ENCODE assay signal across 8 mouse cellular contexts in the genomic region with DNA sequence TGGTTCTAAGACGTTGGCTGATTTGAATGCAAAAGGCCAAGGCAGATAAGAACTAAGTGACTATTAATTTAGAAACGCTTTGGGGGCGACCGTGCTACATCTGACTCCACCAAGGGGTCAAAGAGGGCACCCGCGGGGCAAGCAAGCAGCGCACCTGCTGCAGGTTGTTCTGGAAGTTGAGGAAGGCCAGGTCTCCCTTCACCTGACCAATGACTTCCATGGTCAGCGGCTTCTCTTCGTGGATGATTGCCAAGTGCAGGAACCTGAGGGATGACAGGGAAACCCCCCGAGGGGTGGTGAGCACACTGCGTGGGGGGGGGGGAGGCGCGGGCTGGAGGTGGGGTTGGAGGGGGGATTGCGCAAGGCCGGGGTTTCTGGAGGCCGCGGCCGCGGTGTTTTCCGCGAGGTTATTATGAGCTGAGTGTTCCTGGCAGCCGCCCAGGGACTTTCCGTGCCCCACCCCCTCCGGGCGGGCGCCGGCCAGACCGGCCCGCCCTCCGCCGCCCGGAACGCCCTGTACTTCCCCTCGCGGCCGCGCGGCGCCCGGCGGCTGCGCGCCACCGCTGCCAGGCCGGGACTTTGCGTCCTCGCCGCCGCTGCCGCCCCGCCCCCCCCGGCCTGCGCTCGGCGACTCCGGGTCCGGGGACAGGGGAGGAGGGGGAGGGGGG. TPM values are rescaled to one million over a fixed set of nuclear protein-coding genes. Genes with fewer than 3 reads are reported as not detected.
DNase-seq lines count a peak whose midpoint lies in the region; ATAC-seq lines count a peak whose summit lies in the region.

No protein-coding gene starts in this region.

- peak; percentile 96 for DNase-seq in Muller cell, postnatal 12 days (ENCODE audit: inconsistent ontology term)
- DNase-seq in cerebellum, adult 9-11 months: peak; percentile 91
- peak; percentile 54 to 87 for DNase-seq in frontal cortex, adult 2 months (ENCODE audit: extremely low spot score in 1 of 2, low spot score in 1 of 2)
- DNase-seq in hindbrain, embryonic 11.5 days (ENCODE audit: low spot score): peak; percentile 90
- peak; percentile 88 to 92 for DNase-seq in layer of hippocampus, postnatal 14 days (ENCODE audit: low spot score in 2 of 2)
- peak; percentile 98 for DNase-seq in lung, postnatal 10 days
- peak; percentile 97 for DNase-seq in ovary, postnatal 14 days (ENCODE audit: low spot score)
- DNase-seq in thymus, postnatal 14 days: peak; percentile 90

- peak; percentile 87 for ATAC-seq in hindbrain, embryonic 11.5 days (ENCODE audit: low FRiP score)

- H3K4me1 ChIP-seq in hindbrain, embryonic 11.5 days (replicated peaks; ENCODE audit: control insufficient read depth, insufficient read depth, low read length): no peaks in the 10 kb centered on the region

- H3K4me3 ChIP-seq in hindbrain, embryonic 11.5 days (ENCODE audit: low read depth, low read length): peak overlapping the region; percentile 85

- no peaks in the 10 kb centered on the region for H3K27me3 ChIP-seq in hindbrain, embryonic 11.5 days (ENCODE audit: control insufficient read depth, insufficient read depth, low read length)

- H3K4me2 ChIP-seq in hindbrain, embryonic 11.5 days (replicated peaks; ENCODE audit: low read depth, low read length): peak overlapping the region; percentile 78

- peak overlapping the region; percentile 93 for H3K9ac ChIP-seq in hindbrain, embryonic 11.5 days (ENCODE audit: low read depth, low read length)

- H3K9me3 ChIP-seq in hindbrain, embryonic 11.5 days (ENCODE audit: control insufficient read depth, low read length): no peaks in the 10 kb centered on the region

- no peaks in the 10 kb centered on the region for H3K36me3 ChIP-seq in hindbrain, embryonic 11.5 days (ENCODE audit: control insufficient read depth, insufficient read depth, low read length)

- H3K27ac ChIP-seq in hindbrain, embryonic 11.5 days (ENCODE audit: low read depth, low read length): peak overlapping the region; percentile 99

- 3% methylated on average over 31 of the region's 57 CpGs for WGBS in hindbrain, embryonic 11.5 days

RNA-seq across cellular contexts. Expression of a gene that starts 0.8 kb away (rescaled TPM):
- polyA plus RNA-seq in frontal cortex, adult 2 months (2012; rRNA removed): 36.4 and 41.8 TPM in 2 replicates
- polyA plus RNA-seq in hindbrain, embryonic 11.5 days (2014; fragmentation: Nextera tagmentation; extraction: Ambion mirVana): 43.3 and 46.9 TPM in 2 replicates
- 10 to 100 TPM; 35.2 to 43.8 TPM for total RNA-seq in layer of hippocampus, postnatal 14 days (2021)

Comparison
In these comparisons a context has a peak if more than half of its experiments do, and no peak if none do; other contexts are left out.
1. Peak in every context shown above with its lines: DNase-seq, ATAC-seq, H3K4me3 ChIP-seq and H3K27ac ChIP-seq.